Mouse (Mus musculus) midbrain, embryonic 16.5 days (tissue): ENCODE data around the gene Mrps9. TPM values are rescaled to one million over a fixed set of nuclear protein-coding genes. Genes with fewer than 3 reads are reported as not detected.

Source experiments
- ATAC-seq: fragments of 200-750 bp; cut with Nextera tagmentation; 2 replicates; pipeline ENCODE4 v1.8.0; 2017; ENCODE audit warnings: moderate TSS enrichment
- H3K27ac ChIP-seq: fragments of 300-500 bp; sonication (generic); 2 replicates; pipeline ENCODE4 v1.5.1; 2014; ENCODE audit warnings: mild to moderate bottlenecking, low read length, mixed read lengths
- H3K27me3 ChIP-seq: fragments of 300-500 bp; sonication (generic); 2 replicates; pipeline ENCODE4 v1.6.1; 2014; ENCODE audit warnings: low read depth, low read length, mixed read lengths; ENCODE audit not compliant: control insufficient read depth, insufficient read depth
- H3K36me3 ChIP-seq: fragments of 300-500 bp; sonication (generic); 2 replicates; pipeline ENCODE4 v1.6.1; 2014; ENCODE audit warnings: mild to moderate bottlenecking, low read length, moderate library complexity, mixed read lengths; ENCODE audit not compliant: control insufficient read depth, insufficient read depth
- H3K4me1 ChIP-seq: fragments of 300-500 bp; sonication (generic); 2 replicates; pipeline ENCODE4 v1.6.1; 2014; ENCODE audit warnings: mild to moderate bottlenecking, low read length, mixed read lengths; ENCODE audit not compliant: control insufficient read depth, insufficient read depth
- H3K4me2 ChIP-seq: fragments of 300-500 bp; sonication (generic); 2 replicates; pipeline ENCODE4 v1.6.1; 2014; ENCODE audit warnings: mild to moderate bottlenecking, low read length, mixed read lengths
- H3K4me3 ChIP-seq: fragments of 300-500 bp; sonication (generic); 2 replicates; pipeline ENCODE4 v1.5.1; 2014; ENCODE audit warnings: low read depth, mild to moderate bottlenecking, low read length, moderate library complexity, mixed read lengths
- H3K9ac ChIP-seq: fragments of 300-500 bp; sonication (generic); 2 replicates; pipeline ENCODE4 v1.6.1; 2014; ENCODE audit warnings: low read depth, low read length, mixed read lengths
- H3K9me3 ChIP-seq: fragments of 300-500 bp; sonication (generic); replicated peaks from 2 replicates; pipeline ENCODE4 v1.6.1; 2014; ENCODE audit warnings: mild to moderate bottlenecking, low read length, mixed read lengths; ENCODE audit not compliant: control insufficient read depth, poor library complexity, severe bottlenecking
- WGBS: fragments of 180-500 bp; shearing (Covaris S2); extraction: QIAGEN DNeasy Blood & Tissue Kit; methylation state at CpG from one replicate; pipeline ENCODE4 v1.1.7; 2014; 5-methylcytosine and 5-hydroxymethylcytosine counted together
- polyA plus RNA-seq: library from polyadenylated mRNA; unstranded; fragments of >200 nt; fragmentation: Nextera tagmentation; extraction: Ambion mirVana; gene quantifications from 2 replicates; pipeline ENCODE4 v1.2.1, GENCODE M21; 2015

Mrps9 gene
- polyA plus RNA-seq = 27.5 and 31.8 TPM in 2 replicates

GRCm38 (mm10) chr1:42850663-42851397, at the start of gene Mrps9:
Mrps9 (plus strand) TSS chr1:42851233.
- Histone ChIP-seq H3K9ac (peak within 1 kb of the TSS; percentile 73), H3K4me2 (peak within 1 kb of the TSS; percentile 64), H3K4me3 (peak within 1 kb of the TSS; percentile 68), H3K27me3 (0 out of 2 replicates have a peak, but pooled peaks cover 3% of the 10 kb centered on the region), H3K4me1 (peaks cover 9% of the 10 kb centered on the region; the same call in 1 of the 2 replicates), H3K36me3 (no peaks in the 10 kb centered on the region), H3K27ac (peak within 1 kb of the TSS; percentile 66), H3K9me3 (no peaks in the 10 kb centered on the region)
- under 1% methylated on average over 23 of the region's 23 CpGs for WGBS
- ATAC-seq = peak; percentile 100

DNA sequence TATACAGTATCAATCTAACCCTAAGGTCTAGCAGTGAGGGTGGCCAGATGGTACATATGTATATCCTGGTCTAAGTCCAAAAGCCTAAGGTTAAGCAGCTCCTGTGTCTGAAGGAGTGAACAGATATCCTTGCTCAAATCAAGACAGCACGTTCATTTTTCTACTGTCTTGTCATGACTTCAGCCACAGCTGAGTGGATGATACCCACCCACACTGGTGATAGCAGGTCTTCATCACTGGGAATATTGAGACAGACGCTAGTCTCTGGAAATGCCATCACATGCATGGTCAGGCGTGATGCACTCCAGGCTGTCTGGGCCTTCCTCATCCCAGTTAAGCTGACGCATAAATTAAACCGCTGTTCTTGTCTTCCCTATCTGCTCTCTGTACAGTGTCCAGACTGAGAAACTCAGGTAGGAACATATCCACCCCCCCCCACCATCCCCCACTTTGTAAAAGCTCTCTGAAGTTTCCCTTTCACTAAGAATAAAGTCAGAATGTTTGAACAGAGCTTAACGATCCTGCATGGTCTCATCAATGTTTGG, 37.7 kb upstream of the Mrps9 start:
- ATAC-seq = no peak
- no peaks in the 10 kb centered on the region for H3K27me3 ChIP-seq
- H3K4me2 ChIP-seq = no peak overlapping the region
- H3K4me3 ChIP-seq = no peak overlapping the region
- H3K36me3 ChIP-seq = no peaks in the 10 kb centered on the region
- H3K9ac ChIP-seq = no peak overlapping the region
- no peak overlapping the region for H3K27ac ChIP-seq
- no peaks in the 10 kb centered on the region for H3K4me1 ChIP-seq
- no peaks in the 10 kb centered on the region for H3K9me3 ChIP-seq
- 87% methylated on average over 6 of the region's 6 CpGs for WGBS

GRCm38 (mm10) chr1:42814798-42815619, 36.0 kb upstream of the Mrps9 start:
- ATAC-seq = peak; percentile 82
- H3K4me2 ChIP-seq = peak overlapping the region; percentile 10; the same call in 1 of the 2 replicates
- H3K27ac ChIP-seq = peak overlapping the region; percentile 8

GRCm38 (mm10) chr1:42851398-42851767, 350 bp downstream of the Mrps9 start:
- no peak for ATAC-seq
- H3K4me1 ChIP-seq = peaks cover 9% of the 10 kb centered on the region; the same call in 1 of the 2 replicates
- 0% methylated on average over 21 of the region's 21 CpGs for WGBS

More at GRCm38 (mm10) chr1:42814798-42815619, 36.0 kb upstream of the Mrps9 start:
- Histone ChIP-seq H3K9me3 (no peaks in the 10 kb centered on the region), H3K4me1 (no peaks in the 10 kb centered on the region), H3K27me3 (no peaks in the 10 kb centered on the region), H3K4me3 (no peak overlapping the region), H3K9ac (0 out of 2 replicates have a peak overlapping the region, but pooled peaks have one; percentile 18), H3K36me3 (no peaks in the 10 kb centered on the region)
- WGBS = 64% methylated on average over 15 of the region's 15 CpGs

DNA sequence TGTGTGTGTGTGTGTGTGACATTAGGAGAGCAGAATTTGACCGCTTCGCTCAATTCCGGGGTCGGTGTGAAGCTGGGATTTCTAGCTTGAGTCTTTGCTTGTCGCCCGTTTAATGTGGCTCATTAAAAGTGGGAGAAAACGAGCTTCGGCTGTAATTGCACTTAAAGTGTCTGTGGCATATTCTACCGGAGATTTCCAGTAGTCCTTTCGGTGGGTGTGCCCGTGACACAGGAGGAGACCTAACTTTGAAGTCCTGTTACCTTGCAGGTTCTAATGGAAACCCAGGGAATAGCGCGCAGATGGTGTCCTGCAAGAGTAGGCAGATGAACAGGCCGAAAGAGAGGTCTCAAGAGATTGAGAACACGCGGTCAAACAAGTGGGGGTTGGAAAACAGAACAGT, 777 bp downstream of the Mrps9 start:
- H3K4me3 ChIP-seq = peak overlapping the region; percentile 68
- peak overlapping the region; percentile 59 for H3K4me2 ChIP-seq
- no peak overlapping the region for H3K27ac ChIP-seq
- ATAC-seq = no peak
- no peaks in the 10 kb centered on the region for H3K36me3 ChIP-seq
- WGBS = 3% methylated on average over 16 of the region's 16 CpGs
- H3K9me3 ChIP-seq = no peaks in the 10 kb centered on the region
- 0 out of 2 replicates have a peak, but pooled peaks cover 3% of the 10 kb centered on the region for H3K27me3 ChIP-seq
- H3K9ac ChIP-seq = peak overlapping the region; percentile 73
- H3K4me1 ChIP-seq = peaks cover 9% of the 10 kb centered on the region; the same call in 1 of the 2 replicates

More at GRCm38 (mm10) chr1:42851398-42851767, 350 bp downstream of the Mrps9 start:
- no peaks in the 10 kb centered on the region for H3K9me3 ChIP-seq
- H3K27ac ChIP-seq = peak overlapping the region; percentile 66
- peak overlapping the region; percentile 59 for H3K4me2 ChIP-seq
- no peaks in the 10 kb centered on the region for H3K36me3 ChIP-seq
- H3K9ac ChIP-seq = peak overlapping the region; percentile 73
- 0 out of 2 replicates have a peak, but pooled peaks cover 3% of the 10 kb centered on the region for H3K27me3 ChIP-seq
- H3K4me3 ChIP-seq = peak overlapping the region; percentile 68

- ATAC-seq = no peak
- Histone ChIP-seq H3K4me3 (no peak overlapping the region), H3K27ac (no peak overlapping the region), H3K36me3 (no peaks in the 10 kb centered on the region; the same call in 1 of the 2 replicates), H3K27me3 (no peaks in the 10 kb centered on the region), H3K9me3 (no peaks in the 10 kb centered on the region), H3K9ac (no peak overlapping the region), H3K4me1 (no peaks in the 10 kb centered on the region), H3K4me2 (no peak overlapping the region)
- WGBS = 92% methylated on average over 5 of the region's 5 CpGs
These were observed 13.8 kb downstream of the Mrps9 start for GRCm38 (mm10) chr1:42864719-42865250.

DNA sequence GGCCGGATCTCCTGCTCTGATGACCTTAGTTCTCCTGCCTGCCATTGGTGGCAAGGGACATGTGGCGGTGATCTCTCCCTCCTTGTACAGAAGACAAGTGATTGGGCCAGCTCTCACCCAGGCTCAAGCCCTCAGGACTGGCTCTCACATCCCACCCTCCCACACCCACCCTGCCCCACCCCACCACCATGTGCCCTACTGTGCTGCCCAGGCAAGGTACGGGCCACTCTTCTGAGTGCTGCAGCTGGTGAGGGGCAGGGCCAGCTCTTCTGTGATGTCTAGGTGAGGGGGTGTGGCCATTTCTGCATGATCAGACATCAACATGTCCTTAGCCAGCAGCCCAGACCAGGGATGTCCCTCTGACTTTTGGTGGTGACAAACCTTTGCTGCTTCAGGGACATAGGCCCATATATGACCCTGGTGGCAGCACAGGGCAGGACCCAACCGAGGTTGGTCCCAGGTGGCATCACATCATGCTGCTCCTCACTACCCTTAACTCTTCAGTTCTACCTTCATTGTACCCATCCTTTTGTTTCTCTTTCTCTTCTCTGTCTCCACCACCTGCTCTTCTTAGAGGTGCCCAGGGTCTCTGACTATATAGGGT, 14.4 kb downstream of the Mrps9 start:
- H3K4me1 ChIP-seq = no peaks in the 10 kb centered on the region
- WGBS = 94% methylated on average over 4 of the region's 4 CpGs
- no peak overlapping the region for H3K27ac ChIP-seq
- H3K9ac ChIP-seq = no peak overlapping the region
- H3K27me3 ChIP-seq = no peaks in the 10 kb centered on the region
- no peak overlapping the region for H3K4me3 ChIP-seq
- no peaks in the 10 kb centered on the region; the same call in 1 of the 2 replicates for H3K36me3 ChIP-seq
- no peak overlapping the region for H3K4me2 ChIP-seq
- no peak for ATAC-seq
- H3K9me3 ChIP-seq = no peaks in the 10 kb centered on the region

DNA sequence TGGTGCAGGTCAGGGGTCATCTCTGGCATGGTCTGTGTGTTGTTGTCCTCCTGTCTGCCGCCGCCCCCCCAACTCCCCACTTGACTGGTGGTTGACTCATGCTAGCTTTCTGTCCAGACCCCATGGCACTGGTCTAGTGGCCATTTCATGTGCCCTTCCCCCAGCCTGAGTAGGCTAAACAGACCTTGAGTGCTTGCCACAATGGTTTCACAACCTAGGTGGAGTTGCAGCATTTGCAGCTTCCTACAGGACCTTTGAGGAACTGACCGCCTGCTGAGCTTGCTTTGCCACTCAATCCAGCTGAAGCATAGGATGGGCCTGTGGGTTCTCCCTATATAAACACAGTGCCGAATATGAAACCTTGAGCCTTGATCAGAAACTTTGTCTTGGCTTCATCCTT, 15.0 kb downstream of the Mrps9 start:
- H3K4me3 ChIP-seq = no peak overlapping the region
- H3K27me3 ChIP-seq = no peaks in the 10 kb centered on the region
- no peaks in the 10 kb centered on the region; the same call in 1 of the 2 replicates for H3K36me3 ChIP-seq
- H3K9ac ChIP-seq = no peak overlapping the region
- WGBS = 97% methylated on average over 4 of the region's 4 CpGs
- no peaks in the 10 kb centered on the region for H3K4me1 ChIP-seq
- H3K9me3 ChIP-seq = no peaks in the 10 kb centered on the region
- no peak for ATAC-seq
- H3K27ac ChIP-seq = no peak overlapping the region
- H3K4me2 ChIP-seq = no peak overlapping the region
